Mouse (Mus musculus) embryo, embryonic 10 days (tissue): Measurements from ENCODE around the gene Rbm4.
"Not testable (repeated sequence)": the region's sequence is repeated elsewhere in the genome, so short reads cannot be mapped to it uniquely, and the experiment has no call there.

Experiments used
- DNase-seq: peaks from one replicate; pipeline ENCODE4 v3.0.0-alpha.2; 2015; ENCODE audit warnings: low spot score

The Rbm4 gene

DNA sequence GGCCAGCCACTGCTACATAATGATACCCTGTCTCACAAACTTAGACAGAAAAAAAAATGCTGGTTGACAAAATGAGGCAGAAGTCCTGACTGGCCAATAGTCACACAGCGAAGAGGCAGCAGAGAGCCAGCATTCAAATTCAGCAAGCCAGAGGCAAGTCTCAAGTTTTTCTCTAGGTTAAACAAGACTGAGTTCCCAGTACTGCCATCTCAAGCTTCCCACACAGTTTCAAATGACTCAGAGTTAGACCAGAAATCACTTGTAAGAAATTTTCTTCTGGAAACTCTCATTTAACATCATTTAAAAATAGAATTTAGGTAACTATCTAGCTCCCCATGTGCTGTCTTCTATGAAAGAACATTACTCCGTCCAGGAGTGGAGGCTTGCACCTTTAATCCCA lies 4.1 kb upstream of the Rbm4 start:
- no peak for DNase-seq

DNA sequence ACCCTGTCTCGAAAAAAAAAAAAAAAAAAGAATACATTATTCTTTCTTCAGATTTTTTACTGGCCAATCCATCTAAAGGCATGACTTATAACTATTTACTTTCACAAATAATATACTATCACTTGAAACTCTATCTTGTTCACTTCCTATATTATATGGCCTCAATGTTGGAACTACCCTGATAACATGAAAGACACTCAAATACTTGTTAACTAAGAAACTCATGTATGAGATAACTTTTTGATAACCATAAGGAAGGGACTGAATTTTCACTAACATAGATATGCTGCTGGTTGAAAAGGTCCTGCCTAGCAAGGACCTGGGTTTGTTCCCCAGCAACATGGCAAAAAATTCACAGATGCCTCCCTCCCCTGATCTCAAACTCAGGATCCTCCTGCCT lies 2.2 kb upstream of the Rbm4 start:
- no peak for DNase-seq

DNA sequence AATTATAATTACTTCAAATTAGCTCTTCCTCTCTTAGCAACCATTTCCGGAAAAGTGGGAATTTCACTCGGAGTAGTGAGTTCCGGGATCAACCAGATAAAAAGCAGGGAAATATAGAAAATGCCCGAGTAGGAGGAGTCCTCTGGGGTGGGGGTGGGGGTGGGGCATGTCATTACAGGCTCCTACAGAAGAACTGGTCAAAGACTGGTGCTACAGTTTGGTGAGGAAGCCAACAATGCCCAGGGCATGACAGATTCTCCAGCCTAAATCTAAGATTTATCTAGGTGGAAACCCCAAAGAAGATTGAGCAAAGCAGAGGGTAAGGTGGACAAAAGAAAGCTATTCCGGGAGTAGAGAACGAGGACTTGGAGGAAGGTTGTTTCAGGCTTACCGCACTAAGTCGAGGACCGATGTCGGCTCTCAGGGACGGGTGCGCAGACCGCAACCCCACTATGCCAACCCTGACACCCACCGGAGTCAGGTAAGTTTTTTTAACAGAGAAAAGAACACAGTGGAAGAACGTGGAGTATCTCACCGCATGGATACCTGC lies 345 bp downstream of the Rbm4 start:
- DNase-seq = no peak

DNA sequence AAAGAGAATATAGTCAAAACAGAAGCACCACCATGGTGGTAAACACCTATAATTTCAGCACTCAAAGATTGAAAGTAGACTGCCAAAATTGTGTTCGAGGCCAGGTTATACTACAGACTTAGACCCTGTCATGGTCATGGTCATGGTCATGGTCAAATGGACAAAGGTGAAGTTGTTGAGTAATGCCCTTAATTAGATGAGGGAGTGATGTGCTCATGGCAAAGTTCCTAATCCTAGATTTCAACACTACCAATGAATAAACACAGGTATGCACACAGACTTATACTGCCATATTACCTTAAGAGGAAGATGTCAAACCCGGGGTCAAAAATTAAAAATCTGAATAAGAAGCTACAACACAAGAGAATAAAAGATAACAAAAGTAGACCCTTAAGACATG lies 7.4 kb downstream of the Rbm4 start:
- DNase-seq = no peak

DNA sequence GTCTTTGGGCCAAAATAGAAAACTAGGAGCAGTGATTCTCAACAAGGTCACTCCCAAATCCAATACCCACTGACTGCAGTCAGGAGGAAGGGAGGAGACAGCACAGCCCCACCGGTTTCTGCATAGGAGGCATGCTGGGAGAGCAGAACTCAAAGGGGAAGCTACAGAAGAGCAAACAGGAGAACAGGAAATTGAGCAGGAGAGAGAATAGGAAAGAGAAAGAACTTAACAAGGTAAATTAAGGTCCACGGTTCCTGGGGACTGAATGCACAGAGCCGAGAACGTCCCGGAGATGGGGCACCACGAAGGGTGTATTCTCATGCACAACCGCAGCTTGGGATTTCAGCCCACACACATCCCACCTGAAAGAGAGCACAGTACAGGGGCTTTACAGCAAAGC lies 8.5 kb downstream of the Rbm4 start:
- no peak for DNase-seq

DNA sequence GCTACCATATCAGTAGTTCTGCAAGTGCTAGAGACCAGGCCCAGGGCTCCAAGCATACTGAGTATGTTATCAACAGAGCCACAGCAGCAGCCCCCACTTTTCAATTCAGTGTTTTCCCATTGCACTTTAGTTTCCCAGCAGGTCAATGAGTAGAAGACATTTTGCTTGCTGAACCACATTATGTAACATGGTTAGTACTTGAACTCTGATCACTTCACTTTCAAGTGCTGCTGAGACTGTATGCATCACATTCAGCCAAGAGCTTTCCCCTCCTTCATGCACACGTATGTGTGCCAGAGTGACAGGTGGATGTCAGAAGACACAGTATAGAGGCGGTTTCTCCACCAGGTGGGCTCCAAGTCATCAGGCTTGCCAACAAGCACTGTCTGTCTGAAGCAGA lies 10.8 kb downstream of the Rbm4 start:
- DNase-seq = no peak

DNA sequence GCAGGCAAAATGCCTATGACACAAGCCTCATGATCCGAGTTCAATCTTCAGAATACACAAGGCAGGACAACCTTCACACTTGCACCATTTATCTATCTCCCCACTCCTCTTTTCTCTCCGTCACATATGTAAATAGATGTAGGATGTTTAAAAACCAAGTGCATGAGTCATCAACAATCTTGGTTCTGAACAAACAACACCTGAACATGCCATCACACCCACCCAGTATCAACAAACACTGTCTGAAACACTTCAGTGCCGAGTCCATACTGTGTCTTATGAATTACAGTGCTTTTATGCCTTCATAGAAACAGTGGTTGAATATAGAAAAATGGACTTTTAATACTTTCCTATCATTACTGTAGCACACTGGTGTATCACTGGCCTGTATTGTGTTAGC lies 20.9 kb downstream of the Rbm4 start:
- no peak for DNase-seq

DNA sequence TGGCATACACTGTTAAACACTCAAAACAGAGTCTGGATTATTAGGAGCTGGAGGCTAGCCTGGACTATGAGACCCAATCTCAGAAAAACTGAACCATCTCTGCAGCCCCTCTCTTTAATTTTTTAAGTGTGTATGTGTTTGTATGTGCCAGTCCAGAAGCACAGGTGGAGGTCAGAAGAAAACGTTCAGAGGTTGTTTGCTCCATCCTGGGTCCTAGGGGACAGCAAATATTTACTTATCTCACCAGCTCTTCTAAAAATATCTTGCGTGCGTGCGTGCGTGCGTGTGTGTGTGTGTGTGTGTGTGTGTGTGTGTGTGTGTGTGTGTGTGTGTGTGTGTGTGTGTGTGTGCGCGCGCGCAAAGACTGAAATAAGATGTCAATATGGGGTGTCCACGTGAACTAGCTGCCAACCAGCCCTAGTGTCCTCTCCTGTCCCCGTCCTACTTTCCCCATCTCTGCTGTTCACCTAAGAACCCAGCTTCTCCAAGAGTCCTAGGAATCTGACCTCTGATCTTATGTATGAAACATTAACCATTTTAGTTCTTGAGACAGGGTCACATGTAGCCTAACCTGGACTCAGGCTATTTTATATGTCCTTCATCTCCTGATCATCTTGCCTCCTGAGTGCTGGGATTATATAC lies 26.1 kb downstream of the Rbm4 start:
- DNase-seq = no peak

DNA sequence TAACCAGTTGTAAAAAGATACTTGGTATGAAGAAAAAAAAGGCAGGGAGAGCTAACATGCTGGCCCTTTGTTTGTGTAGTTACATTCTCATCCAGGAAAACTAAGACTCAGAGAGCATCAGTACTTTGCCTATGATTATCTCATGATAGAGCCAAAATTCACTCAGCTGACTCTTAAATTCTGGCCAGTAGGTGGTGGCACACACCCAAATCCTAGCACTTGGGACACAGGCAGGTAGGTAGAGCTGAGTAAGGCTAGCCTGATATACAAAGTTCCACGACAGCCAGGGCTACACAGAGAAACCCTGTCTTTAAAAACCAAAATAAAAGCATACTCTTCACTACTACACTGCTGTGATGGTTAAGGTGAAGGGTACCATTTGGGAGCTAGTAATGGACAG lies 30.8 kb downstream of the Rbm4 start:
- DNase-seq = no peak

DNA sequence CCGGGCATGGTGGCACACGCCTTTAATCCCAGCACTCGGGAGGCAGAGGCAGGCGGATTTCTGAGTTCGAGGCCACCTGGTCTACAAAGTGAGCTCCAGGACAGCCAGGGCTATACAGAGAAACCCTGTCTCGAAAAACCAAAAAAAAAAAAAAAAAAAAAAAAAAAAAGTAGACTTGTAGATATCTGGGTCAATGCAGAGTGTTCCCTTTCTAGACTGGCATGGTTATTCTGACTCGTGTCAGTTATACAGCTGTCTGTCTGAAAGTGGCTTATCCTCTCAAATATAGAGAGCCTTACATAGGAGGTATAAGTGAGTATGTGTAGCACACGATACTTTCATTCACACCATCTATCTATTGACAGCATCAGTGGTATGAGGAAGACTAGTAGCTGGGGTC lies 33.2 kb downstream of the Rbm4 start:
- not testable (repeated sequence) for DNase-seq

DNA sequence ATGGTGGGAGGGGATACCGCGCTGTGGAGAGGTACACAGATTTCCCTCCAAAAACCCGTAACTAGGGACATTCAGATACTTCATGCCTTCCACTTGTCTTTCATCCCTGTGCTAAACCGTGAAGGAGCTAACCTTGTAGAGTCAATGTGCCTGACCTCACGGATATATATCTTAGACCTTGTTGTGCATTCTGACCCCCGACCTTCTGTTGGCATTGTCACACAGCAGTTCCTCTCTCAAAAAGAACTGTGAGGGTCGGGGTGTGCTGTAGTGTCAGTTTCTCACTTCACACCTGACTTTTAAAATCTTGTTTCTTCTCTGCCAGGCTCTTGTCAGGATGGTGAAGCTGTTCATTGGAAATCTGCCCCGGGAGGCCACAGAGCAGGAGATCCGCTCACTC lies 36.8 kb downstream of the Rbm4 start:
- no peak for DNase-seq

DNA sequence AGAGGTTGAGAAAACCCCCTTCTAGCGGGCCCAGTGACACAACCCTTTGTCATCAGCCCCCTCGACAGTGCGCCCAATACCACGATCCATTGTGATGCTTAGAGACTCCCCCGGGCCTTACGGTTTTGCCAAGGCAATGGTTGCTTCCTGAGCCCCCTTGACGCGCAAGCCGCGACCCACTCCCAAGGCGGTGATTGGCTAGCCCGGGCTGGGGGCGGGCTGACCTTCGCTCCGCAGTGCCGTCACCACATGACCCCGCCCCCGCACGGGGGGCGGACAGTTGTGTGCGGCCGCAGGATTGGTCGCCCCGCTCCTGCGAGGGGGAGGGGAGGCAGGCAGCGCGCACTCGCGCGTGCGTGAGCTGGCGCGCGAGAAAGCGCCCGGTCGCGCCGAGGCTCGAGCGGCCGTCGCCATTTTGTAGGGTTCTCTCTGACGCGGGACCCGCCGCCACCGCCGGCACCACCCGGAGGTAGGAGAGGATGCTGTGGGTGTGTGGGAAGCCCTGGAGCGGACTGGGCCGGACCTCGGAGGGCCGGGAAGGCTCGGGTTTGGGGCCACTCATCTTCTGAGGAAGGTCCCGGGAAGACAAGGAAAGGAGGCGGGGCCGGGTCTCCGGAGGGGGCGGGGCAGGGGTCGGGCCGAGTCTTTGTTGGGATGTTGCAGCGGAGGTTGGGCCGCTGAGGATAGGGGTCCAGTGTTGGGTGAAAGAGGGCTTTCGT lies 37.3 kb downstream of the Rbm4 start, which contains the start of gene Rbm4b:
TSS of gene Rbm4b (plus strand) at position 305 of the 719 bp plus-strand sequence.
- DNase-seq = peak; percentile 97

DNA sequence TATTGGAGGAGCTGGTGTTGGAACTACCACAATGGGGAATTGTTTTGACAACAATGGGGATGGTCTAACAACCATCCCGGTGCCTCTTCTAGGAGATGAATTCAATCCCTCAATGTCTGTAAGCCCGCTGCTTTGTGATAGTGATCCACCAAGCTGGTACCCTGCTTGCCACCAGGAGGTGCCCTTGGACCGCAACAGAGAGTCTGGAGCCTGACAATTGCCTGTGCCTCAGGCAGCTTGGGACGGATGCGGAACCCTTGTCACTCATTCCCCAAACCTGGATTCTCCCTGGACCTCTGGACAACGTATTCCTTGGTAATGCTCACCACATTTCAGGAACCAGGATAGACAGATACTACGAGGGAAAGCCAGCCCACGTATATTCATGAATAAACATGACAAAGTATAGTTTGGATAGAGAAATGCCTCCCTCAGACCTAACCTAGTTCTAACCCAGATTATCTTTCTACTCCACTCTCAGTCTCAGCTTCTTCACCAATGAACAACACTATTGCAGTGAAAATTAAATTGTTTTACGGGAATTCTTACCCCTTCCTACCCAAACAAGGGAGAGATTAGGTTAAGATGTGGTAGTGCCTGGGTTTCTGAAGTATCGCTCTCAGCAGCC lies 38.0 kb downstream of the Rbm4 start:
- peak; percentile 96 for DNase-seq

DNA sequence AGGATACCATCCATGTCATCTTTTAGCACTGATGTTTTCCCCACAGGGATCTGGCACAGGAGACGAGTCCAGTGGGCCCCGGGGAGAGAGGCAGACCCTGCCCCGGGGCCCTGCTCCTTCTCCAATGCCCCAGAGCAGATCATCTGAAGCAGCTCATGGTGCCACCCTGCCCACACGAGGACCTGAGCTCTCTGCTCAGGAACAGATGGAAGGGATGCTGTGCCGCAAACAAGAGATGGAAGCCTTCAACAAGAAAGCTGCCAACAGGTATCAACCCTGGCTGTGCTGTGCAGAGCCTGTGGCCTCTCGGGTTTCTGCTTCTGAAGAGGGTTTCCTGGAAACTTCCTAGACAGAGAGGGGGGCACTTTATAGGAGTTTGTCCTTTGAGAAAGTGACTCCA lies 43.7 kb downstream of the Rbm4 start:
- DNase-seq = no peak

DNA sequence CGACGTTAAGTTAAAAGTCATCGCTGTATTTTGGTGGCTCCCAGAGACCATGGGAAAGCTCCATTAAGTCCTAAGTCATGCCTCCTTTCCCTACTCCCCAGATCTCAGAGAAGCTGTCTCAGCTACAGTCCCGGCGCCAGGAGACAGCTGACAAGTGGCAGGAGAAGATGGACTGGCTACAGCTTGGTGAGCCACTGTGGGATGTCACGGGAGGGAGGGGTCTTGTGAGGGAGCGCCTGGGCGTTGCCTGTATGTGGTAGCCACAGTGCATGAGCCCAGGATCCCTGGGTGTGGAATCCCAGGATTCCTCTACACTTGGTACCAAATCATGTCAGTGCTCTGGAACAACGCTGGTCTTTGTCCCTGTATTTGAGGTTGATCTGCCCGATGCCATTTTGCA lies 45.2 kb downstream of the Rbm4 start:
- no peak for DNase-seq

DNA sequence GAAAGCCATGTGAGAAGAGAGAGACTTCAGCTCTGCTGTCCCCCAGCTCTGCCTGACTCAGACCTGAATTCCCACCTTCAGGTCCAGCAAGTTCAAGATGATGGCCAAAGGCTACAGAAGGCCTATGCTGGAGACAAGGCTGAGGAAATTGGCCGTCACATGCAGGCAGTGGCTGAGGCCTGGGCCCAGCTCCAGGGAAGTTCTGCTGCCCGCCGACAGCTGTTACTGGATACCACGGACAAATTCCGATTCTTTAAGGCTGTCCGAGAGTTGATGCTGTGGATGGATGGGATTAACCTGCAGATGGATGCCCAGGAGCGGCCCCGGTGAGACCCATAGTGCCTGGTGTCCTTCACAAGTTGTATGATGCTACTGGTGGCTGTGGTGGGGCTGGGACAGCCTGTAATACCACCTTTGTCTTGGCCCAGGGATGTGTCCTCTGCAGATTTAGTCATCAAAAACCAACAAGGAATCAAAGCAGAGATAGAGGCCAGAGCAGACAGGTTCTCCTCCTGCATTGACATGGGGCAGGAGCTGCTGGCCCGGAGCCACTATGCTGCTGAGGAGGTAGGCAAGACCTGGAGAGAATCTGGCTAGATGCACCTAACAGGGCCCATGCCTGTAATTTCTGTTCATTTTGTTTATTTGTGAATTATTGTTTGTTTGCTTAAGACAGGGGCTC lies 45.9 kb downstream of the Rbm4 start:
- no peak for DNase-seq

DNA sequence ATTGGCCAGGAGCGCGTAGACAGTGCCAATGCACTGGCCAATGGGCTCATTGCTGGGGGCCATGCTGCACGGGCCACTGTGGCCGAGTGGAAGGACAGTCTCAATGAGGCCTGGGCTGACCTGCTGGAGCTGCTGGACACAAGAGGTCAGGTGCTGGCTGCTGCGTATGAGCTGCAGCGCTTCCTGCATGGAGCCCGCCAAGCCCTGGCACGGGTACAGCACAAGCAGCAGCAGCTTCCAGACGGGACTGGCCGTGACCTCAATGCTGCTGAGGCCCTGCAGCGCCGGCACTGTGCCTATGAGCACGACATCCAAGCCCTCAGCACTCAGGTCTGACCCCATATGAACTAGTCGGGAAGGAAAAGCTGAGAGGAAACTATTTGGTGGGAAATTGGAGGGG lies 47.1 kb downstream of the Rbm4 start:
- DNase-seq = no peak

DNA sequence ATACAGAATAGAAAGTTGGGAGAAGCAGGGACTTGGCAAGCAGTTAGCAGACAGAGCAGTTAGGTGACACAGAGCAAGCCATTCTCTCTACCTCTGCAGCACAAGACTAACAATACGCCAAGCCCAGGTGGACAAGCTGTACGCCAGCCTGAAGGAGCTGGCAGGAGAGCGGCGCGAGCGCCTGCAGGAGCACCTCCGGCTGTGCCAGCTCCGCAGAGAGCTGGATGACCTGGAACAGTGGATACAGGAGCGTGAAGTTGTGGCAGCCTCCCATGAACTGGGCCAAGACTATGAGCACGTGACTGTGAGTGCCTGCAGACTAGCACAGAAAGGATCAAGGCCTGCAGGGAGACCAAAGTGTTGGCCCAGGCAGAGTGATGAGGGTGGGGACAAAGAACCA lies 48.0 kb downstream of the Rbm4 start:
- DNase-seq = no peak

DNA sequence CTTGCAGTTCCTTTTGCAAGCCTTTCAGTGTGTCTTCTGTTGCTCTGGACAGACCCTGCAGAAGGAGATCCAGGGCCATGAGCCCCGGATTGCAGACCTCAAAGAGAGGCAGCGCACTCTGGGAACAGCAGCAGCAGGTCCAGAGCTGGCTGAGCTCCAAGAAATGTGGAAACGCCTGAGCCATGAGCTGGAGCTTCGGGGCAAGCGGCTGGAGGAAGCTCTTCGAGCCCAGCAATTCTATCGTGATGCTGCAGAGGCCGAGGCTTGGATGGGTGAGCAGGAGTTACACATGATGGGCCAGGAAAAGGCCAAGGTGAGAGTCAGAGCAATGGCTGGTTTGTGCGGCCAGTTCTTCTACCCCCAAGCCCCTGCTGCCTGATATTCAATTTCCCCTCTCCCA lies 48.6 kb downstream of the Rbm4 start:
- no peak for DNase-seq

DNA sequence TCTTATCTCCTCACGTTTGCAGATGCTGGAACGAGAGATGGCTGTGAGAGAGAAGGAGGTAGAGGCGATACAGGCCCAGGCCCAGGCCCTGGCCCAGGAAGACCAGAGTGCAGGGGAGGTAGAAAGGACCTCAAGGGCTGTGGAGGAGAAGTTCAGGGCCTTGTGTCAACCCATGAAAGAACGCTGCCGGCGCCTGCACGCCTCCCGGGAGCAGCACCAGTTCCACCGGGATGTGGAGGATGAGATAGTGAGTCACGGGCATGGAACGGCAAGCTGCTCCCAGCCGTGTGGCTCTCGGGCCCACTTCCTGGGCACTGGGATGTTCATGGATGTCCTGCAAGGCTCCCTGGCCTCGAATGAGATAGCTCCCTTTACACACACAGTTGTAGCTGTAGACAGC lies 49.7 kb downstream of the Rbm4 start:
- DNase-seq = no peak

DNA sequence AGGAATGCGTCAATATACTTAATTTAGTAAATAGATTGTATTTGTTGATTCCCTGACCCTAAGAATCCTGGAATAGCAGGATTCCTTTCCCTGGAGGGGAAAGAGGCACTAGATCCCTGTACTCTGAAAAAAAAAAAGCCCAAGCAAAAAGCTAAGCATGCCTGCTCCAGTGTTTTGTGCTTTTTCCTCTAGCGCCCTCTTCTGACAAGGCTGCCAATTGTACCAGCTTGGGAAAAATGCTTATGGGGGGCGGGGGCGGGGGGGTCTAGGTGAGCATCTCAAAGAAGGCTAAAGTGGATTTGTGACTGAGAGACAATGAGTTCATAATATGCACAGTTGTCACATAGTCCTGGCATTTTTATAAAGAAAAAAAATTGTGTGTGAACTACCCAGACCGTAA lies 50.2 kb downstream of the Rbm4 start:
- peak; percentile 65 for DNase-seq

DNA sequence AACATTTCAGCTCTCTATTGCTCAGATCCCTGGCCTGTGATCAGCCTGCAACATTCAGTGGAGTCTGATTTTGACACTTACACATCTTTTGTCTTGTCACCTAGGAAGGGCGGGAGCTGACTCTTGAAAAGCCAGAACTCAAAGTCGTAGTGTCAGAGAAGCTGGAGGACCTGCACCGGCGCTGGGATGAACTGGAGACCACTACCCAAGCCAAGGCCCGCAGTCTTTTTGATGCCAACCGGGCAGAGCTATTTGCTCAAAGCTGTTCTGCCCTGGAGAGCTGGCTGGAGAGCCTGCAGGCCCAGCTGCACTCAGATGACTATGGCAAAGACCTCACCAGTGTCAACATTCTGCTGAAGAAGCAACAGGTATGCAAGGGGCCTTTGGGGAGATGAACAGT lies 51.5 kb downstream of the Rbm4 start:
- DNase-seq = no peak

DNA sequence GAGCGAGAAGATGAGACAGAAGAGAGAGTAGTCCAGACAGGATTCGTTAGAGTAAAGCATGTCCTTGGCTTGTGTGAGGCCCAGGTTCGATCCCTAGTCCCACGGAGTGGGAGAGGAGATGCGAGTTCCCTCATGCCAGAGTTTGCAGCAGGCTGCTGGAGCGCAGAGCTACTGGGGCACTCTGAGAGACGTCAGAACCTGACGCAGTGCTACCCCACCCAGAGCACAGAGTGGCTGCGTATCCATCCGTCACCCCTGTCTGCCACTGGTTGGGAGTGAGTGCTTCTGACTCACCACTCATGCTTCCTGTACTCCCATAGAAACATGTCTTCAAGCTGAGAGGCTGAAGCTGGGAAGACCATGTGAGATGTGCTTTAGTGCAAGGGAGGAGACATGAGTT lies 52.2 kb downstream of the Rbm4 start:
- DNase-seq = no peak
